Mouse (Mus musculus) E14TG2a.4 (cell line): ENCODE measurements at regions not wholly inside any gene's neighbourhood (a gene's known extent, or its start where the extent isn't known, plus 50 kb on each side); places are given as distances from the start of the nearest gene placed in this dataset.
"Not testable (repeated sequence)": the region's sequence is repeated elsewhere in the genome, so short reads cannot be mapped to it uniquely, and the experiment has no call there.

Experiments
- H3K27me3 ChIP-seq: 2 replicates; pipeline ENCODE4 v1.6.1; 2014; ENCODE audit warnings: low read length, control low read depth; ENCODE audit not compliant: insufficient read depth
- H3K36me3 ChIP-seq: 2 replicates; pipeline ENCODE4 v1.6.1; 2014; ENCODE audit warnings: low read length, control low read depth; ENCODE audit not compliant: insufficient read depth
- H3K4me1 ChIP-seq: replicated peaks from 2 replicates; pipeline ENCODE4 v1.6.1; 2014; ENCODE audit warnings: low read depth, low read length, control low read depth
- H3K4me3 ChIP-seq: replicated peaks from 2 replicates; pipeline ENCODE4 v1.5.1; 2014; ENCODE audit warnings: mild to moderate bottlenecking, low read length
- H3K9me3 ChIP-seq: 2 replicates; pipeline ENCODE4 v1.6.1; 2014; ENCODE audit warnings: low read length, control low read depth
- CTCF ChIP-seq: conservative IDR thresholded peaks from 2 replicates; pipeline ENCODE4 v1.5.1; 2014; ENCODE audit warnings: low read length
- NANOG ChIP-seq: IDR thresholded peaks from 2 replicates; pipeline ENCODE4 v1.6.1; 2014; ENCODE audit warnings: borderline replicate concordance, low read length, mixed read lengths
- POU5F1 ChIP-seq: IDR thresholded peaks from 2 replicates; pipeline ENCODE4 v1.6.1; 2014; ENCODE audit warnings: low read length, borderline replicate concordance

DNA sequence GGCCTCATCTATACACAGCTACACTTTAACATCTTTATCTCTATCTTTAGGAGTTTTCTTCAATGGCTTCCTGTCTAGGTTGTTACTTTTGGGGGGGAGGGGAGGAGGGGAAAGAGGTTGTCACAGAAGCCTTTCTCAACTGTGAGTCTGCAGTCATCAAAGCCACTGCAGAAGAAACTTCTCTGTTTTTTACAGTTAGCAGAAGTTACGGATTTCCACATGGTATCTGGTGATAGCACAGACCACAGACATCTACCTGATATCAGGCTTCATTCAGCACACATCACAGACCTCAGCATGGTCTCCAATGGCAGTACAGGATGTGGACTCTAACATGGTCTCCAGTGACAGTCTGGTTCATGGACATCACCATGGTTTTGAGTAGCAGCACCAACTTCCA, 234.8 kb upstream of the Adarb2 start:
- Histone ChIP-seq H3K4me3 (no peak overlapping the region), H3K27me3 (no peaks in the 10 kb centered on the region), H3K36me3 (no peaks in the 10 kb centered on the region), H3K4me1 (no peaks in the 10 kb centered on the region), H3K9me3 (no peaks in the 10 kb centered on the region; the same call in 1 of the 2 replicates)
- TF ChIP-seq POU5F1 (no peak), CTCF (no peak), NANOG (no peak)

GRCm38 (mm10) chr13:7994198-7994597, 208.5 kb upstream of the Adarb2 start:
- Histone ChIP-seq H3K27me3 (no peaks in the 10 kb centered on the region), H3K4me1 (no peaks in the 10 kb centered on the region), H3K9me3 (no peaks in the 10 kb centered on the region), H3K36me3 (no peaks in the 10 kb centered on the region), H3K4me3 (no peak overlapping the region)
- TF ChIP-seq POU5F1: no peak
- no peak for TF ChIP-seq NANOG
- TF ChIP-seq CTCF: no peak

DNA sequence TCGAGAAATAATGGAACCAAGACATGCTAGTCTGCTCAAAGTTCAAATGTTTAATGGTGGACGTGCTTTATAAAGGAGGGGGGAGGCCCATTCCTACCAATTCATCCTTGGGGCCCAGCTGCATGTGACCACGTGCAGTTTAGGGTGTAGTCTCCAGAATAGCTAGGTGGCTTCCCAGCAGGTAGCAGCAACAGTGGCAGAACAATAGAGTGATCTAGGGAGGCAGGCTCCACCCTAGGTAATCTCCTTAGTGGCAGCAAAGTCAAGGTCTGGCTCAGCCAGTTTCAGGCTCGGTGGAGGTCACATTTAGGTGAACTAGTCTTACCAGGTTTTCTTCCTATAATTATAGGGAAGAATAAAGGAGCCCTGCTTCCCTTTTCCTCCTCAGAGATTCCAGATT, 172.6 kb upstream of the Adarb2 start:
- not testable (repeated sequence) for H3K4me3 ChIP-seq, H3K4me1 ChIP-seq, H3K27me3 ChIP-seq, H3K36me3 ChIP-seq
- peaks cover 56% of the 10 kb centered on the region for H3K9me3 ChIP-seq

DNA sequence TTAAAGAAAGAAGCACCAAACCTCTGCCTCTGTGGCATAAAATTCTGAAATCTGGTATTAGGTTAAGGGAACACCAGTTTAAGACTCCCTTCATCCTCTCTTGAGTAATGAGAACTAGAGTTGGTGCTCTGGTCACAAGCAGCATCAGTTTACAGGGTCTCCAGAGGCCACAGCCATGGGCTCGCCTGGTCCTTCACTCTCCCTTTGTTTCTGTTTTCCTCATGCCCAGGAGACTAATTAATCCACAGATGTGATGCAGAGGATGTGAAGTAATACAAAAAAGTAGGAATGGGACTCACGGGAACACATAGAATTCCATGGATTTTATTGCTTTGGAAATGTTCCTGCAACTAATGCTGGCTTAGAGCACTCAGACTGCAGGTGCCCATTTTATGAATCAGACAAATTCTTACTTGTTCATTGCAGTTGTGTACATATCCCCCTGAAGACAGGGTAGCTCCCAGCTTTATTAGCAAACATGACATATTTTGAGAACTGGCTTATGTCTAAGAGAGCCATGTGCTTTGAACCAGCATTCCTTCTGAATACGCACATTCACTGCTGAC, 151.7 kb upstream of the Adarb2 start:
- Histone ChIP-seq H3K9me3 (no peaks in the 10 kb centered on the region), H3K36me3 (no peaks in the 10 kb centered on the region), H3K4me3 (no peak overlapping the region), H3K27me3 (no peaks in the 10 kb centered on the region), H3K4me1 (no peaks in the 10 kb centered on the region)
- TF ChIP-seq POU5F1 (no peak), CTCF (no peak), NANOG (no peak)

GRCm38 (mm10) chr13:8056122-8056818, 146.4 kb upstream of the Adarb2 start:
- Histone ChIP-seq H3K27me3 (no peaks in the 10 kb centered on the region), H3K4me3 (no peak overlapping the region), H3K4me1 (no peaks in the 10 kb centered on the region), H3K9me3 (no peaks in the 10 kb centered on the region), H3K36me3 (no peaks in the 10 kb centered on the region)
- TF ChIP-seq POU5F1 (no peak), NANOG (no peak), CTCF (no peak)

- H3K36me3 ChIP-seq: no peaks in the 10 kb centered on the region
- no peaks in the 10 kb centered on the region for H3K4me1 ChIP-seq
- no peaks in the 10 kb centered on the region for H3K27me3 ChIP-seq
- no peak overlapping the region for H3K4me3 ChIP-seq
- no peaks in the 10 kb centered on the region for H3K9me3 ChIP-seq
- TF ChIP-seq NANOG (no peak), POU5F1 (no peak), CTCF (no peak)
Measured at GRCm38 (mm10) chr13:8087154-8087553, 115.5 kb upstream of the Adarb2 start.

DNA sequence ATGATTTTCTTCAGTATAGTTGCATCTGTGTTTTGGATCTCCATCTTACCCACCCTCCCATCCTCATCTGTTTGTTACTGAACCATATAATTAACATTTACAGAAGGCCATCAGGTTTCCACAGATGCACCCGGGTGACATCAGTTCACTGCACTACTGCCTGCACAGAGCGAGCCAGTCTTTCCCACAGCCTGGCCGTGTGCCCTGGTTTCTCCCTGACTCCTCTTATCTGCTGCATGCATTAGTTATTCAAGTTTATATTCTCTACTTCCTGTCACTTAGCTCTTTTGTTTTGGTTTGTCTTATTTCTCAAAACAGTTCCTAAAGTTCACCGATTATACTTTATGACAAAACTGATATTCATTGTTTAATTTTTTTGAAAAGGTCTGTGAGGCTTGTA, 113.1 kb upstream of the Adarb2 start:
- Histone ChIP-seq H3K27me3 (no peaks in the 10 kb centered on the region), H3K9me3 (no peaks in the 10 kb centered on the region), H3K4me3 (no peak overlapping the region), H3K36me3 (no peaks in the 10 kb centered on the region), H3K4me1 (no peaks in the 10 kb centered on the region)
- no peak for TF ChIP-seq POU5F1

- Histone ChIP-seq H3K4me1 (no peaks in the 10 kb centered on the region), H3K4me3 (no peak overlapping the region), H3K9me3 (peaks cover 25% of the 10 kb centered on the region), H3K36me3 (no peaks in the 10 kb centered on the region), H3K27me3 (no peaks in the 10 kb centered on the region)
- TF ChIP-seq CTCF (no peak), POU5F1 (no peak), NANOG (no peak)
Measured at GRCm38 (mm10) chr13:8108701-8109100, 94.0 kb upstream of the Adarb2 start.

GRCm38 (mm10) chr13:8112953-8113352, 89.7 kb upstream of the Adarb2 start:
- Histone ChIP-seq H3K9me3 (peaks cover 11% of the 10 kb centered on the region; the same call in 1 of the 2 replicates), H3K27me3 (no peaks in the 10 kb centered on the region), H3K36me3 (no peaks in the 10 kb centered on the region), H3K4me3 (no peak overlapping the region), H3K4me1 (no peaks in the 10 kb centered on the region)
- TF ChIP-seq NANOG (no peak), POU5F1 (no peak), CTCF (no peak)
